Mouse (Mus musculus): ENCODE measurements around the gene Ankfy1. TPM values are rescaled to one million over a fixed set of nuclear protein-coding genes. Genes with fewer than 3 reads are reported as not detected.

Ankfy1 gene
- polyA plus RNA-seq, 1 experiment from 2014 or later: 10.6 TPM

DNA sequence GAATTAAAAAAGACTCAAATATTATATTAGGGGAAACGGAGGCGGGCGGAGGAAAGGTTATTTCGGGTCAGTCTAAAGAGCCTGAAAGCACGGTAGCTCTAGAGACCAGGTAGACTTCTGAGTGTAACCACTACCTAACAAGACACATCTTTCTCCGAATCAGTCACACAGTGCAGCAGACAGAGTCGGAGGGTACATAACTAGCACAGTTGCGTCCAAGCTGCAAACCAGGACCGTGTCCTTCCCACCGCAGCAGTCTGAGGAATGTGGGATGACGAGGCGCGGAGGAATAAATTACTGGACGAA, 105.3 kb downstream of the Ankfy1 start:
- H3K4me1 ChIP-seq (replicated peaks): peaks cover 34% of the 10 kb centered on the region
- 12% methylated on average over 14 of the region's 14 CpGs for WGBS (ENCODE audit: insufficient replicate concordance)
- H3K4me3 ChIP-seq (replicated peaks): peak overlapping the region; percentile 95
- ATAC-seq (ENCODE audit: insufficient read depth): no peak
- H3K27me3 ChIP-seq: no peaks in the 10 kb centered on the region
- peak overlapping the region; percentile 89 for H3K27ac ChIP-seq (replicated peaks)
- H3K9ac ChIP-seq: peak overlapping the region; percentile 87
- peak overlapping the region; percentile 87 for H3K4me2 ChIP-seq
- no peaks in the 10 kb centered on the region for H3K36me3 ChIP-seq (replicated peaks)
- H3K9me3 ChIP-seq (replicated peaks): no peaks in the 10 kb centered on the region

GRCm38 (mm10) chr11:72795455-72796295, 105.9 kb downstream of the Ankfy1 start, which contains the start of the genes Cyb5d2 and Zzef1:
Cyb5d2 (minus strand) TSS chr11:72796142.
Zzef1 (plus strand) TSS chr11:72796226.
- Histone ChIP-seq H3K9me3 (replicated peaks) (no peaks in the 10 kb centered on the region), H3K4me1 (replicated peaks) (peaks cover 35% of the 10 kb centered on the region), H3K36me3 (replicated peaks) (no peaks in the 10 kb centered on the region), H3K4me3 (replicated peaks) (peak within 1 kb of the TSS; percentile 95), H3K4me2 (peak within 1 kb of the TSS; percentile 87), H3K27me3 (no peaks in the 10 kb centered on the region), H3K27ac (replicated peaks) (peak within 1 kb of the TSS; percentile 89), H3K9ac (peak within 1 kb of the TSS; percentile 96)
- WGBS (ENCODE audit: insufficient replicate concordance): under 1% methylated on average over 68 of the region's 69 CpGs
- peak; percentile 93 for ATAC-seq (ENCODE audit: insufficient read depth)

GRCm38 (mm10) chr11:72796296-72796687, 106.5 kb downstream of the Ankfy1 start:
- H3K36me3 ChIP-seq (replicated peaks): no peaks in the 10 kb centered on the region
- under 1% methylated on average over 42 of the region's 42 CpGs for WGBS (ENCODE audit: insufficient replicate concordance)

GRCm38 (mm10) chr11:72796773-72797338, 107.0 kb downstream of the Ankfy1 start:
- Histone ChIP-seq H3K4me3 (replicated peaks) (peak overlapping the region; percentile 95), H3K4me2 (peak overlapping the region; percentile 87), H3K9me3 (replicated peaks) (no peaks in the 10 kb centered on the region), H3K36me3 (replicated peaks) (no peaks in the 10 kb centered on the region), H3K27me3 (no peaks in the 10 kb centered on the region), H3K9ac (peak overlapping the region; percentile 96), H3K27ac (replicated peaks) (peak overlapping the region; percentile 89), H3K4me1 (replicated peaks) (peaks cover 39% of the 10 kb centered on the region)
- ATAC-seq (ENCODE audit: insufficient read depth): no peak
- WGBS (ENCODE audit: insufficient replicate concordance): 7% methylated on average over 10 of the region's 10 CpGs

More at GRCm38 (mm10) chr11:72796296-72796687, 106.5 kb downstream of the Ankfy1 start:
- no peaks in the 10 kb centered on the region for H3K27me3 ChIP-seq
- ATAC-seq (ENCODE audit: insufficient read depth): peak; percentile 31
- H3K9ac ChIP-seq: peak overlapping the region; percentile 96
- no peaks in the 10 kb centered on the region for H3K9me3 ChIP-seq (replicated peaks)
- H3K4me3 ChIP-seq (replicated peaks): peak overlapping the region; percentile 95
- peaks cover 38% of the 10 kb centered on the region for H3K4me1 ChIP-seq (replicated peaks)
- H3K4me2 ChIP-seq: peak overlapping the region; percentile 87
- peak overlapping the region; percentile 89 for H3K27ac ChIP-seq (replicated peaks)

- H3K36me3 ChIP-seq (replicated peaks): no peaks in the 10 kb centered on the region
- H3K27ac ChIP-seq (replicated peaks): no peak overlapping the region
- H3K27me3 ChIP-seq: no peaks in the 10 kb centered on the region
- H3K4me2 ChIP-seq: no peak overlapping the region
- H3K4me1 ChIP-seq (replicated peaks): peaks cover 37% of the 10 kb centered on the region
- no peak overlapping the region for H3K4me3 ChIP-seq (replicated peaks)
- no peak for ATAC-seq (ENCODE audit: insufficient read depth)
- H3K9me3 ChIP-seq (replicated peaks): no peaks in the 10 kb centered on the region
- H3K9ac ChIP-seq: no peak overlapping the region
Observed at GRCm38 (mm10) chr11:72798112-72798511, 108.3 kb downstream of the Ankfy1 start.

GRCm38 (mm10) chr11:72801182-72801581, 111.4 kb downstream of the Ankfy1 start:
- Histone ChIP-seq H3K27ac (replicated peaks) (no peak overlapping the region), H3K9me3 (replicated peaks) (no peaks in the 10 kb centered on the region), H3K4me1 (replicated peaks) (peaks cover 25% of the 10 kb centered on the region), H3K27me3 (no peaks in the 10 kb centered on the region), H3K36me3 (replicated peaks) (no peaks in the 10 kb centered on the region), H3K9ac (no peak overlapping the region), H3K4me3 (replicated peaks) (no peak overlapping the region), H3K4me2 (no peak overlapping the region)
- no peak for ATAC-seq (ENCODE audit: insufficient read depth)

- no peak overlapping the region for H3K4me3 ChIP-seq (replicated peaks)
- no peaks in the 10 kb centered on the region for H3K27me3 ChIP-seq
- H3K4me1 ChIP-seq (replicated peaks): peaks cover 13% of the 10 kb centered on the region
- no peak overlapping the region for H3K9ac ChIP-seq
- 76% methylated on average over 3 of the region's 3 CpGs for WGBS (ENCODE audit: insufficient replicate concordance)
- ATAC-seq (ENCODE audit: insufficient read depth): no peak
- H3K27ac ChIP-seq (replicated peaks): no peak overlapping the region
- H3K9me3 ChIP-seq (replicated peaks): no peaks in the 10 kb centered on the region
- no peak overlapping the region for H3K4me2 ChIP-seq
- H3K36me3 ChIP-seq (replicated peaks): no peaks in the 10 kb centered on the region
Observed at GRCm38 (mm10) chr11:72803038-72803437, 113.2 kb downstream of the Ankfy1 start.

GRCm38 (mm10) chr11:72804586-72804985, 114.8 kb downstream of the Ankfy1 start:
- Histone ChIP-seq H3K4me3 (replicated peaks) (no peak overlapping the region), H3K27ac (replicated peaks) (no peak overlapping the region), H3K27me3 (no peaks in the 10 kb centered on the region), H3K36me3 (replicated peaks) (no peaks in the 10 kb centered on the region), H3K4me1 (replicated peaks) (peaks cover 10% of the 10 kb centered on the region), H3K4me2 (no peak overlapping the region), H3K9ac (no peak overlapping the region), H3K9me3 (replicated peaks) (no peaks in the 10 kb centered on the region)
- no peak for ATAC-seq (ENCODE audit: insufficient read depth)

GRCm38 (mm10) chr11:72805232-72805631, 115.4 kb downstream of the Ankfy1 start:
- no peak overlapping the region for H3K4me3 ChIP-seq (replicated peaks)
- H3K4me1 ChIP-seq (replicated peaks): peaks cover 10% of the 10 kb centered on the region
- no peak overlapping the region for H3K4me2 ChIP-seq
- ATAC-seq (ENCODE audit: insufficient read depth): no peak
- no peaks in the 10 kb centered on the region for H3K9me3 ChIP-seq (replicated peaks)
- no peak overlapping the region for H3K27ac ChIP-seq (replicated peaks)
- no peaks in the 10 kb centered on the region for H3K36me3 ChIP-seq (replicated peaks)
- WGBS (ENCODE audit: insufficient replicate concordance): 68% methylated on average over 3 of the region's 3 CpGs
- no peak overlapping the region for H3K9ac ChIP-seq
- H3K27me3 ChIP-seq: no peaks in the 10 kb centered on the region

DNA sequence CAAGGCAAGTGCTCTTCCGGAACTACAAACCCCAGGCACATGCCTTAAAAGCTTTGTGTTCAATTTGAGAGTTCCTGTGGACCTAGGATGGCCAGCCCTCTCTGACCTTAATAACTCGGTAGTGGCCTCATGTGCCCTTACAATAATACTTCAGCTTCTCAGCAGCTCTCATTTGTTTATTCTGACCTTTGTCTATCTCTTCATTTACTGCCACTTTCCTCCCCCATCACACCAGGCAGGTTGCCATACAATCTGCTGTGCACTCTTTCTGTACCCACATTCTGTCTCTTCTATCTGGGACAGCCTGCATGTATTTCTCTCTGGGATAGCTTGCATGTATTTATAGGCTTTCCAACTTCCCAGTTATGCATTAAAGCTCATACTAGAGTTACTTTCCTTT, 116.8 kb downstream of the Ankfy1 start:
- H3K9ac ChIP-seq: no peak overlapping the region
- H3K4me2 ChIP-seq: no peak overlapping the region
- ATAC-seq (ENCODE audit: insufficient read depth): no peak
- no peaks in the 10 kb centered on the region for H3K36me3 ChIP-seq (replicated peaks)
- no peaks in the 10 kb centered on the region for H3K9me3 ChIP-seq (replicated peaks)
- 0 out of 2 replicates have a peak, but pooled peaks cover 4% of the 10 kb centered on the region for H3K4me1 ChIP-seq (replicated peaks)
- 77% methylated on average over 2 of the region's 2 CpGs for WGBS (ENCODE audit: insufficient replicate concordance)
- H3K4me3 ChIP-seq (replicated peaks): no peak overlapping the region
- H3K27me3 ChIP-seq: no peaks in the 10 kb centered on the region
- no peak overlapping the region for H3K27ac ChIP-seq (replicated peaks)

- no peak overlapping the region for H3K4me2 ChIP-seq
- no peaks in the 10 kb centered on the region for H3K36me3 ChIP-seq (replicated peaks)
- no peak overlapping the region for H3K9ac ChIP-seq
- H3K27me3 ChIP-seq: no peaks in the 10 kb centered on the region
- WGBS (ENCODE audit: insufficient replicate concordance): 69% methylated on average over 4 of the region's 4 CpGs
- ATAC-seq (ENCODE audit: insufficient read depth): no peak
- 0 out of 2 replicates have a peak, but pooled peaks cover 4% of the 10 kb centered on the region for H3K4me1 ChIP-seq (replicated peaks)
- H3K4me3 ChIP-seq (replicated peaks): no peak overlapping the region
- no peaks in the 10 kb centered on the region for H3K9me3 ChIP-seq (replicated peaks)
- no peak overlapping the region for H3K27ac ChIP-seq (replicated peaks)
Observed at GRCm38 (mm10) chr11:72807992-72808391, 118.2 kb downstream of the Ankfy1 start.

Measured in liver, embryonic 15.5 days (tissue).